Mouse (Mus musculus) liver, embryonic 11.5 days (tissue): ENCODE measurements around the gene Tmem128. TPM values are rescaled to one million over a fixed set of nuclear protein-coding genes. Genes with fewer than 3 reads are reported as not detected.

ENCODE experiments used
- polyA plus RNA-seq: library from polyadenylated mRNA; unstranded; fragments of >200 nt; fragmentation: Nextera tagmentation; extraction: Ambion mirVana; gene quantifications from 2 replicates; pipeline ENCODE4 v1.2.1, GENCODE M21; 2014

Tmem128 gene
- polyA plus RNA-seq, 1 experiment from 2014 or later = 63.1 TPM

Other genes with a start within 250 kb of the Tmem128 start
- 29.5 and 30.1 TPM in 2 replicates for gene Stx18, start 221.4 kb upstream of the Tmem128 start, polyA plus RNA-seq
- gene Nsg1, start 100.3 kb upstream of the Tmem128 start, polyA plus RNA-seq = 5.6 and 7.8 TPM in 2 replicates
- 9.2 and 10.1 TPM in 2 replicates for gene Zbtb49, start 39.7 kb upstream of the Tmem128 start, polyA plus RNA-seq
- gene Lyar, start 39.7 kb upstream of the Tmem128 start, polyA plus RNA-seq = 211 and 221 TPM in 2 replicates
- gene Otop1, start 15.8 kb downstream of the Tmem128 start, polyA plus RNA-seq = not detected in 2 replicates
- not detected in 2 replicates for gene Drd5, start 59.2 kb downstream of the Tmem128 start, polyA plus RNA-seq
- 0.60 and 1.8 TPM in 2 replicates for gene Slc2a9, start 243.0 kb downstream of the Tmem128 start, polyA plus RNA-seq